Mouse (Mus musculus): ENCODE results near the gene Gstm4. TPM values are rescaled to one million over a fixed set of nuclear protein-coding genes. Genes with fewer than 3 reads are reported as not detected.
"Not testable (repeated sequence)": the region's sequence is repeated elsewhere in the genome, so short reads cannot be mapped to it uniquely, and the experiment has no call there.

Gene Gstm4
- polyA plus RNA-seq, 1 experiment, result 10.0 TPM

DNA sequence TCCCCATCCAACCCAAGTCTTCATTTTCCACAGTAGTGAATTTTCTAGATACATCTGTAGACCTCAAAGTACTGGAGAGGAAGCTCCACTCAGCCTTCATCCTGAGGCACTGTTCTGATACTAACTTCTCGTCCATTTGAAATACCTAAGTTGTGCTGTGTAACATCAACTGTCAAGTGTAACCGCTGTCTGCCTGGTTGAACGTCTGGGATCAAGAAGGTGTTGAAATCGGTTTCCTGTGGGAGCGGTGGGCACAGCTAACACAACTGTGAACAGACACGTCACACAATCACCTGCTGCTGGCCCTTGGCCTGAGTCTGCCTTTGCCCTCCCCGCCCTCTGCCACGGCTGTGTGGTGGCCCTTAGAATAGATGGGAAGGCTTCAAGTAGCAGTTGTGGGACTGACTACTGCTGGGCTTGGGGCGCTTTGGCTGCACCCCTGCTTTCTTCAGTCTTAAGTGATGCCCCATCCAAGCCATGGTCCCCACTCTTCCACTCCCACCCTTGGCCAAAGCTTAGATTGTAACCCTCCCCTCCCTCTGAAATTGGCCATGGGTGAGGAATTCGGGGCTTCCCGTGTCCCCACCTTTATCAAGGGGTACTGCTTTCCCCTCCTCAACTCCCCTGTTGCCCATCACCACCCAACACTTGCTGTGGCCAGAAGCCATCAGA lies 24.2 kb downstream of the Gstm4 start:
- DNase-seq (ENCODE audit: low read depth, low spot score), result not testable (repeated sequence)
- WGBS, result 83% methylated on average over 11 of the region's 11 CpGs

DNA sequence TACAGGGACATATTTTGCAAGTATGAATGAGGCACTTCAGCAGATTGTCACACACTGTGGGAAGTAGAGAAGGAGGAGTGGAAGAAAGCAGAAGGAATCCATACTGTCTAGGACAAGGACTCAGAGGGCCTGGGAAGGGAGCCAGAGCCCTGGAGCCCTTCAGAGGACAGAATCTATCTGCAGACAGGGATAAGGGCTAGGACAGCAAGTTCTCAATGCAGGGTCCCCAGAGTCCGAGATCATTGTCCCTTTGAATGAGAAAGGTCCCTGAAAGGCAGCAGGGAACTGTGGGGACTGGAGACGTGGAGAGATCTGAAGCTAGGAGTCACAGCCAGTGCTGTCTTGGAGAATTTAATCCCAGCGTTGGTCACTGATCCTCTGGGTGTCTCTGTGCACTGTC lies 25.5 kb downstream of the Gstm4 start:
- 89% methylated on average over 3 of the region's 3 CpGs for WGBS
- not testable (repeated sequence) for DNase-seq (ENCODE audit: low read depth, low spot score)

DNA sequence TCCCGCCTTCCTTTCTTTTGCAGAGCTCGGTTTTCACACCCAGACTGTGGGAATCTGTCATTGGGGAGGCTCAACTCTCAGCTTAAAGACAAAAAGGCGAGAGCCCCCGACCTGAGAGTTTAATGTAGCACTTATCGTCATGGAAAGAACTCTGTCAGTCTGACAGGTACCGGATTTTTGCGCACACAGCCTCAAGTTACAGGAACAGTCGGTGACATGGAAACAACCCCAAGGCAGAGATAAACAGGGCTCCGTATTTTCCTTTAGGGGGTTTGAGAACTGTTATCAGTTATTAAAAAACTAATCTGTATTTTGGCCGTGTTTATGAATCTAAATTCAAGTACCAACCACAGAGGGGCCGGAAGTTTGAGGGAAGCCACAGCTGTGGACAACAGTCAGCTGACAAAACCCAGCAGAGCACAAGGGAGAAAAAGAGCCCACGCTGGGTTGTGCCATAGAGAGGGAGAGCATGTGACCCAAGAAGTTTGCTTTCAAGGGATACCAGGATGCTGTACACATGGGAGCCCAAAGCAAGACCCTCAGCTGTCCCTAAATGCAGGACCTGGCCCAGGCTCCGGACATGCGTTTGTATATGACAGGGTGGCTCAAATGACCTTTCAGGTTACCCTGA lies 26.4 kb downstream of the Gstm4 start:
- DNase-seq (ENCODE audit: low read depth, low spot score), result no peak
- WGBS, result 10% methylated on average over 14 of the region's 14 CpGs

DNA sequence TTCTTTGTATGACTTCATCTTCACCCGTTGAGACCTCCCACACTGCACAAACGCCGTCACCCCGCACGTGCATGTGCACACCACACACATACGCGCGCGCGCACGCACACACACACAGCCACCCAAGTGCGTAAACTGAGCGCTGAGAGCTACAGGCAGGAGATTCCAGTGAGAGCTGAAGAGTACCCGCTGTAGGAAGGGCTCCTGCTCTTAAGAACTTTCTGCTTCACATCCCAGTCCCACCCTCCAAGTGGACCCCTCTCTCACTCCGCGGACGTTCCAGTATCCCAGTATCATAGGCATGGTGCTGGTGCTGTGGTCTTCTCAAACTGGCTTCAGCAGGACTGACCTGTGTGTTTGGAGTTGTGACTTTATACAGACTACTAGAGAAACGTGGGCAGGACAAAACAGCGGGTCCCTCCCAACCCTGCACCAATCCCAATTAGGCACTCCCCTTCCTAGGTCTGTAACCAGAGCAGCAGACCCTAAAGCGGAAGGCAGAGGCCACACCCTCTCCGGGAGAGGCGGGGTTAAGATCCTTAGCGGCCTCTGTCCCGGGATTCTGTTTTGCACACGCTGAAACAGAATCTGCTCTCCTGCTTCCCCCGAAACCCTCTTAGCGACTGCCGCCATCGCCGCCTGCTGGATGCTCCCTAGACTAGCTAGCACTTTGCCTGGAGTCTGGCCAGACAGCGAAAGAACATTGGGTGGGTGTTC lies 27.1 kb downstream of the Gstm4 start, which contains the start of gene Gstm1:
TSS of gene Gstm1 (minus strand) at position 501 of the 717 bp plus-strand sequence.
- WGBS, result under 1% methylated on average over 31 of the region's 31 CpGs
- DNase-seq (ENCODE audit: low read depth, low spot score), result peak; percentile 95

DNA sequence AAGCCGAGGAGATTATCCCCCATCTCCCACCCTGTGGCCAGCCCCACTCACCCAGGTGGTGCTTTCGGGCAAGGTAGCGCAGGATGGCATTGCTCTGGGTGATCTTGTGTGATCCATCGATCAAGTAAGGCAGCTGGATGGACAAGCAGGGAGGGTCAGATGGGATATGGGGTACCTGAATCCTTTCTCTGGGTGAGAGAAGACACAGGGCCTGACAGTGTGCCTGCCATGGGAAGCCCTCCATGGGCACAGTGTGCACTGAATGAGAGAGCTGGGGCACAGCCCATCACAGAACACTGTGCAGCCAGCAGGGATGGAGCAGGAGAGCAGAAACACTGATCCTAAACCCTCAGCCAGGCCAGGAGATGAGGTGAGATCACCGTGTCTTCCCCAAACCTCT lies 28.2 kb downstream of the Gstm4 start:
- 69% methylated on average over 5 of the region's 5 CpGs for WGBS
- not testable (repeated sequence) for DNase-seq (ENCODE audit: low read depth, low spot score)

DNA sequence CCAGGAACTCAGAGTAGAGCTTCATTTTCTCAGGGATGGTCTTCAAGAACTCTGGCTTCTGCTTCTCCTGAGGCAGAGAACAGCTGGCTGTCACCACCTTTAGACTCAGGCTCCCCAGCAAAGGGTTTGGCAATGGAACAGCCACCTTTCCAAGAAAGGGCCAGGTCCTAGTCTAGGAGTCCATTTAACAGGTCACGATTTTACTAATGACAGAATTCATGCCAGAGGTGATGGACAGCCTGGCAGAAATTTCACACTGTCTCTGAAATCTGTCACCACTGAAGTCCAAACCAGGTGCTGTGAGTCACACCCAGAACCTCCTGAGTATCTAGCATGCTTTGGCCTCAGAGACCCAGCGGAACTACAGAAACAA lies 29.7 kb downstream of the Gstm4 start:
- DNase-seq (ENCODE audit: low read depth, low spot score), result no peak
- 78% methylated on average over 2 of the region's 2 CpGs for WGBS

DNA sequence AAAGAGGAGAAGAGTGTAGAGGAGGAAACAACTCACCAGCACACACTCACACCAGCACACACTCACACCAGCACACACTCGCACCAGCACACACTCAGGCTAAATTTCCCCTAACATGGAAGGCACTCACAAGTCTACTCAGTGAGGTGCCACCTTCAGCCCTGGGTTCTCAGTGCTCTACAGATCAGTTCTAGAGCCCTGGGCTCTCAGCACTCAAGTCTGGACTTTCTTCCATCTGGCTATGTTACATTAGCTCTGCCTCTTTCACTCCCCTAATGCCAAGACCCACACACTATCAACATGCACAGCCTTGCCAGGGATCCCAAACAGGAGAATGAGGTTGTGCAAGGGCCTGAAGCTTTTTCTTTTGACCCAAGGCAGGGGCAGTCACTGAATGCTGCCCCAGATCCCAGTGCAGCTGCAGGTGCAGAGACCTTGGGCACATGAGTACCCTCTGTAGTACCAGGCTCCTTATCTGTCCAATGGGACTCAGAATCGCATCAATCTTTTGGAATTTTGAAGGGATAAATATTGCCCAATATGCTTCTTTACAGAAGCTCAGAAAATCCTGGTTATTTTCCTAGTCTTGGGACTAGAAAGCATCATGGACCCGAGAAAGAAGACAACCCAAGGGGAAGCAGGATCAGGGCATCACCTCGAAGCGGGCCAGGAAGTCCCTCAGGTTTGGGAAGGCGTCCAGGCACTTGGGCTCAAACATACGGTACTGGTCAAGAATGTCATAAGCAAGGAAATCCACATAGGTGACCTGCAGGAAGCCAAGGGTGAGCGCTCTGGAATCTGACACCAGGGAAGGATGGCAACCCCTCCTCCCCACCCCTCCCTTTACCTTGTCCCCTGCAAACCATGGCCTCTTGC lies 30.4 kb downstream of the Gstm4 start:
- DNase-seq (ENCODE audit: low read depth, low spot score), result no peak
- 68% methylated on average over 8 of the region's 8 CpGs for WGBS

DNA sequence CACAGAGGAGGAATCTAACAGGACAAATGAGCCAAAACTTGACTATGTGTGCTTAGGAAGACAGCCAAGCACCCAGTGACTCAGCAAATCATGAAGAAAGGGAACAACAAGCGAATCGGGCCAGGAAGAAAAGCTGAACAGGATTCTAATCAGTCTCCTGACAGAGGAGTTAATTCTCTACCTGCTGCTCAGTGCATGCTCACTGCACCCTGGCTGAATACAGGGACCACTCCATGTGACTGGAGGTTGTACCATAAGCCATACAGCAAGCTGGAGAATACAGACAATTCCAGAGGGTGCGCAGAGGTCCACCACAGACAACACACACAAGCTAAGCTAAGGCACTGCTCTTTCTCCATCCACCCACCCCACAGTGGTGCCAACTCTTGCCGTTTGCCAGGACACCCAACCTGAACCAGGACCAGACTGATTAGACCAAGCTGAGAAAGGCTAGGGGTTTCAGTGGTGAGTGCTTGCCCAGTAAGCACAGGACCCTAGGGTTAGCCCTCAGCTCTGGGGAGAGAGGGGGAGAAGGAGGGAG lies 31.3 kb downstream of the Gstm4 start:
- WGBS, result 11% methylated on average over 4 of the region's 4 CpGs
- peak; percentile 86 for DNase-seq (ENCODE audit: low read depth, low spot score)

DNA sequence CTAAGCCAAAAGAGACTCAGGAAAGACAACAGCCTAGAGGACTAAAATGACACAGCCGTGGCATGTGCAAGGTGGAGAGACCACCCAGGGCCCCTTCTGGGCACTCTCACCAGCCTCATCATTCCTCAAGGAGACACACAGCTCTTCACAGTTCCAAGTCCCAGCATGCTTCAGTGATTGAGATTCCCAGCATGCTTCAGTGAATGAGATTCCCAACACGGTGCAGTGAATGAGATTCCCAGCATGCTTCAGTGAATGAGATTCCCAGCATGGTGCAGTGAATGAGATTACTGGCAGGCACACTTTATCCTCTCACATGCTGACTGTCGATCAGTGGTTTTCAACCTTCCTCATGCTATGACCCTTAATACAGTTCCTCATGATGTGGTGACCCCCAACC lies 33.1 kb downstream of the Gstm4 start:
- DNase-seq (ENCODE audit: low read depth, low spot score), result no peak
- 78% methylated on average over 3 of the region's 3 CpGs for WGBS

DNA sequence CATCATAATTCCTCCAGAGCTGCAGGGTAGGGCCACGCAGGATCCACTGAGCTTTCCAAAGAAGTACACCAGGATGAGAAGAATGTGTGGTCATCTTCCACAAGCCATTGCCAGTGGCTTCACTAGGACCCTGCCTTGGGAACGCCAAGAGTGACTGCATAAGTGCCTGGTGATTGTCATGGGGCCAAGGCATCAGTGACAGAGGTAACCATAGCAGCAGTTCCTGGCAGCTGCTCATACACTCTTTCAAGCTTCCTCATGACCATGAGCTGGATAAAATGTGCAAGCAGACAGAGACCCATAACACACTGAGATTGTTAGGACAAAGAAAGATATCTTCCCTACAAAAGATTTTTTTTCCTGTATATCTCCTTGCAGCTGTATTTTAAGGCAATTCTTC lies 34.4 kb downstream of the Gstm4 start:
- DNase-seq (ENCODE audit: low read depth, low spot score), result no peak
- 31% methylated on average over 2 of the region's 2 CpGs for WGBS

DNA sequence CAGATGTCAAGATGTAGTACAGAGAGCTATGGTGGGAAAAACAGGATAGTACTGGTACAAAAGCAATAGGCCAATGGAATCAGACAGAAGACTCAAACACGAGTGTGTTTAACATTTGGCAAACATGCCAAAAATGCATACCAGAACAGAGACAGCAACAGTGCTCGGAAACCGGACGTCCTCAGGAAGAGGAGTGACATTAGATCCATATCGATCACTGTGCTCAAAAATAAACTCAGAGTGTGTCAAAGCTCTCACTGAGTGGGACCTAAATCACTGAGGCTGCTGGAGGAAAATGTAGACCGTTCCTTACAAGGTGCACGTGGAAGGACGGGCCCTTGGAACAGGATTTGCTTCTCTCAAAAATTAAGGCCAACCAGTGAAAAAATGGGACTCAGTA lies 42.7 kb downstream of the Gstm4 start:
- DNase-seq (ENCODE audit: low read depth, low spot score), result no peak
- WGBS, result 66% methylated on average over 8 of the region's 8 CpGs

DNA sequence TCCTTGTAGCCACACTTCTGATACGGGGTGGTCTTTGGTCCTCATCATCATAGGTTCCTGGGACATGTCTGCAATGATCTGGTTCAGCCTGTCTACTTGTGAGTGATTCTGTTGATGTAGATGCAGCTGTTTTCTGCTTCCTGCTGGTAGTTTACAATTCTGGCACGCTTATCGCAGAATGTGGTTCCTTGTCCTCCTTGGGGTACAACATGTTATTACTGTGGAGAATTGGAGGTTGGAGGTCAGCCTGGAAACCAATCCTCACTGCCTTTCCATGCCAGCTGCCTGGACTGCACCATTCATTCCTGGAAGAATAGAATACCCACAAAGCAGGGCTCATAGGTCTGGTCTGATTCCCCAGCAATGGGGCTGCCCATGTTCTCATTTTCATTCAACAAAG lies 45.2 kb downstream of the Gstm4 start:
- DNase-seq (ENCODE audit: low read depth, low spot score), result no peak
- WGBS, result 75% methylated on average over 3 of the region's 3 CpGs

DNA sequence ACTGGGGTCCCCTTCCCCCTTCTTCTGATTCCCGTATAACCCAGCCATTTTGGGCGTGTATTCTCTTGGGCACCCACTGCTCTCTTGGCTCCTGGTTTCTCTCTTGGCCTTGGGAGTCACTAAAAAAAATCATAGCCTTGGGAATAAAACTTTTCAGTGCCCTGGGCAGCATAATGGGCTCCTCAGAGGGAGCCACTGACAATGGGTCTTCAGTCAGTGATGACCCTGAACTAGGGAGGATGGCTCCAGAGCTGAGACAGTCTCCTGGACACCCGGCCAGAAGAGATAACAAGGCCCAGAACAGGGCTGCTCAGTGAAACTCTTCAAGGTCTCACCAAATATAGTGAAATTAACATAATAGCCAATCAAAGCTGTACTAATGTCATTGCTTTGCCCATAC lies 46.1 kb downstream of the Gstm4 start:
- no peak for DNase-seq (ENCODE audit: low read depth, low spot score)
- WGBS, result 87% methylated on average over 3 of the region's 3 CpGs

DNA sequence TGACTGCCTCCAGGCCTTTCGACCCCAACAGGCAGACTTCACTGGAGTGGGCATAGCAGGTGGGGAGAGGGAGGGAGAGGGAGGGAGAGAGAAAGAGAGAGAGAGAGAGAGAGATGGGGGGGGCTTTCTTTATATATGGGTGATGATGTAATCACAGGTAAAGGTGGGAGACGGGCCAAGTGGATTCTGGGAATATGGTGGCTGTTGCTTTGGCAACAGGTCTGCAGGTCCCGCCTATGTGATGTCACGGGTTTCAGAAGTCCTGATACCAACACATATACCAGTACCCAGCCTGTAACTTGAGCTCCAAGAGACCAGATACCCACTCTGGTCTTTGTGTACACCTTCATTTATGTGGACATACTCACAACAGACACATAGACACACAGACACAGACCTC lies 48.1 kb downstream of the Gstm4 start:
- 90% methylated on average over 4 of the region's 4 CpGs for WGBS
- DNase-seq (ENCODE audit: low read depth, low spot score), result no peak

DNA sequence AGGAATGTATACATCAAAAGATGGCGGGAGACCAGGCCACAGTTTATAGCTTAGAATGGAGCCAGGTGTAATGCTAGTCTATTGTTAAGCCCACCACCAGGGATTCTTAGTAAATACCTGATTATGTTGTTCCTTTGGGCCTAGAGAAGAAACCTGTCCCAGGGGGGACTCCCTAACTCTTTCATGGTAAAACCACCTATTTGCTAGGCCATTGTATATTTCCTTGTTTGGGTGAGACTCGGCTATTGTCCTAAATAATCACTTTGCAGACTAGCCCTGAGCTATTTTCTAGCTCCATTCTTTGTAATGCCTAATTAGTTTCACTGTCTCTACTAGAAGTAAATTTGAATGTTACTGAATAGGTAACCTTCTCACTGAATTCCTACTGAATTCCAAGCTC lies 48.7 kb downstream of the Gstm4 start:
- WGBS, result 91% methylated on average over 2 of the region's 2 CpGs
- not testable (repeated sequence) for DNase-seq (ENCODE audit: low read depth, low spot score)

Other genes starting within 250 kb of the Gstm4 start
- 161 and 294 TPM in 2 replicates for gene Eps8l3, start 167.7 kb downstream of the Gstm4 start, polyA plus RNA-seq (2012; rRNA removed)
- gene Gstm5, start 149.1 kb downstream of the Gstm4 start, polyA plus RNA-seq (2012; rRNA removed), result 25.5 and 27.8 TPM in 2 replicates
- gene Gstm7, start 113.1 kb downstream of the Gstm4 start, polyA plus RNA-seq (2012; rRNA removed), result 4.9 and 8.4 TPM in 2 replicates
- gene Gstm6, start 101.1 kb downstream of the Gstm4 start, polyA plus RNA-seq (2012; rRNA removed), result 2.4 and 8.6 TPM in 2 replicates
- gene Gstm3, start 75.6 kb downstream of the Gstm4 start, polyA plus RNA-seq (2012; rRNA removed), result 11.5 and 90.4 TPM in 2 replicates
- gene Gstm2, start 58.4 kb downstream of the Gstm4 start, polyA plus RNA-seq (2012; rRNA removed), result 40.2 and 44.1 TPM in 2 replicates
- 109 and 157 TPM in 2 replicates for gene Gstm1, start 26.9 kb downstream of the Gstm4 start, polyA plus RNA-seq (2012; rRNA removed)
- 82.4 and 101 TPM in 2 replicates for gene Ampd2, start 41.8 kb upstream of the Gstm4 start, polyA plus RNA-seq (2012; rRNA removed)
- gene Gnat2, start 47.9 kb upstream of the Gstm4 start, polyA plus RNA-seq (2012; rRNA removed), result 1.6 and 2.1 TPM in 2 replicates
- gene Gnai3, start 101.3 kb upstream of the Gstm4 start, polyA plus RNA-seq (2012; rRNA removed), result 35.7 and 47.2 TPM in 2 replicates
- 0.04 TPM in 2 replicates for gene Gpr61, start 110.0 kb upstream of the Gstm4 start, polyA plus RNA-seq (2012; rRNA removed)
- 7.3 and 11.9 TPM in 2 replicates for gene Amigo1, start 141.4 kb upstream of the Gstm4 start, polyA plus RNA-seq (2012; rRNA removed)
- gene Cyb561d1, start 156.3 kb upstream of the Gstm4 start, polyA plus RNA-seq (2012; rRNA removed), result 9.9 and 10.8 TPM in 2 replicates
- 6.2 and 7.2 TPM in 2 replicates for gene Atxn7l2, start 166.0 kb upstream of the Gstm4 start, polyA plus RNA-seq (2012; rRNA removed)
- 1.7 and 2.3 TPM in 2 replicates for gene Sypl2, start 181.8 kb upstream of the Gstm4 start, polyA plus RNA-seq (2012; rRNA removed)
- 86.3 and 92.7 TPM in 2 replicates for gene Psma5, start 212.0 kb upstream of the Gstm4 start, polyA plus RNA-seq (2012; rRNA removed)
- 52.4 and 52.6 TPM in 2 replicates for gene Sort1, start 239.2 kb upstream of the Gstm4 start, polyA plus RNA-seq (2012; rRNA removed)